Mouse (Mus musculus): ENCODE results near the gene Mst1r. TPM values are rescaled to one million over a fixed set of nuclear protein-coding genes. Genes with fewer than 3 reads are reported as not detected.

Mst1r gene
- polyA plus RNA-seq, 1 experiment from 2014 or later, result 1.5 TPM

DNA sequence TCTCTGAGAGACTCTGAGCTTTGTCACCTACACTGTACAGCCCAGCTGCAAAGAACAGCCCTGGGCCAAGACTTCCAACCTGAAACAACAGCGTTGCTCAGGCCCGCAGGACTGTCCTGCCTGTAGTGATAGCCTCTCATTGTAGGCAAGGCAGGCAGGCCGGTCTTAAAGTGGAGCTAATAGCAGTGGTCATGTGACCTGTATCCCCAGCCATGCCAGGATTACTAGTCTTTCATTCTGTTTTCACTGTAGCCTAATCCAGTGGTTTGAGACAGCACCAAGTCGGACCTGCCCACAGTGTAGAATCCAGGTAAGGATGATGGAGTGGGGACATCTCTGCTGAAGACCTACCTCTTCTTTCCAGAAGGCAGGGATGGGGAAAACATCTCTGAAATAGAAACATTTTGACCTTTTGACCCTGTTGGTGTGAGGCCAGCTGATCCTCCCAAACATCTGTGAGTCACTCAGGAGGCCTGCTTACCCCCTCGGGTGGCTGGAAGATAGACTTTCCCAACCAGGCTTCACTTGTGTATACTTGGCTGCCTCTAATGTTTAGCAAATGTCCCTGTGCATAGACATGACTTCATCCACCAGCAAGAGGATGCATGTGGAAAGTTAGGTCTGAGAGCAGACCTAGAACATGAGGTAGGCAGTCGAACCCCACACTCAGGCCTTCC lies 49.1 kb downstream of the Mst1r start:
- Histone ChIP-seq H3K27ac (replicated peaks in 1 of 2; ENCODE audit: control insufficient read depth in 1 of 2, insufficient read depth in 1 of 2, low read depth in 2 of 2, low read length in 2 of 2) (no peak overlapping the region), H3K9me3 (ENCODE audit: control insufficient read depth, low read length) (no peaks in the 10 kb centered on the region), H3K36me3 (ENCODE audit: control insufficient read depth, insufficient read depth, low read length) (peaks cover 36% of the 10 kb centered on the region), H3K27me3 (ENCODE audit: control insufficient read depth, insufficient read depth, low read length) (no peaks in the 10 kb centered on the region), H3K4me3 (ENCODE audit: control insufficient read depth in 1 of 2, insufficient read depth in 1 of 2, low read depth in 1 of 2, low read length in 2 of 2) (no peak overlapping the region), H3K9ac (ENCODE audit: low read length) (no peak overlapping the region; the same call in 1 of the 2 replicates), H3K4me2 (ENCODE audit: low read length) (no peak overlapping the region), H3K4me1 (ENCODE audit: control insufficient read depth in 2 of 2, insufficient read depth in 2 of 2, low read length in 2 of 2) (peaks cover 3 to 5% of the 10 kb centered on the region in 2 experiments; a peak in 2 of 4 replicates)
- ATAC-seq (ENCODE audit: insufficient number of reproducible peaks, insufficient read depth, low FRiP score, low read depth), result no peak
- 58% methylated on average over 6 of the region's 6 CpGs for WGBS

DNA sequence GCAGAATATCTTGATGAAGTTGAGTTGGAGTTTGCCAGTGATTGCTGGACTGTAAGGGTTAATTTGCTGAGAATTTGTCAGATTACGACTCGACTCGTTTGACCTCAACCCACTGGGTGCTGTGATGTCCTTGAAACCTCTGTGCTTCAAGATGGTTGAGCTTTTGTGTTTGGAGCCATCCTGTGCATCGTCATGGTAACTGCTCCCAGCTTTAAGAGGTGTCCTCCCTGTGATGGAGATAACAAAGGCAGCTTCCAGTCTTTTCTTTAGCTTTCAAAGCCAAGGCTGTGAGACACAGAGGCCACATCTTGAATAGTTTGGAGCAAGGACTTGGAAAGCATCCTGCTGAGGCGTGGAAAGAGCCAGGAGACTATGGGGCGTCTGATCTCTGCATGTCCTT lies 50.5 kb downstream of the Mst1r start:
- Histone ChIP-seq H3K9ac (ENCODE audit: low read length) (no peak overlapping the region), H3K9me3 (ENCODE audit: control insufficient read depth, low read length) (no peaks in the 10 kb centered on the region), H3K27me3 (ENCODE audit: control insufficient read depth, insufficient read depth, low read length) (no peaks in the 10 kb centered on the region), H3K27ac (replicated peaks in 1 of 2; ENCODE audit: control insufficient read depth in 1 of 2, insufficient read depth in 1 of 2, low read depth in 2 of 2, low read length in 2 of 2) (no peak overlapping the region), H3K4me3 (ENCODE audit: control insufficient read depth in 1 of 2, insufficient read depth in 1 of 2, low read depth in 1 of 2, low read length in 2 of 2) (no peak overlapping the region), H3K4me1 (ENCODE audit: control insufficient read depth in 2 of 2, insufficient read depth in 2 of 2, low read length in 2 of 2) (no peaks in the 10 kb centered on the region), H3K4me2 (ENCODE audit: low read length) (no peak overlapping the region), H3K36me3 (ENCODE audit: control insufficient read depth, insufficient read depth, low read length) (peaks cover 49% of the 10 kb centered on the region)
- ATAC-seq (ENCODE audit: insufficient number of reproducible peaks, insufficient read depth, low FRiP score, low read depth), result no peak
- WGBS, result 64% methylated on average over 6 of the region's 6 CpGs

DNA sequence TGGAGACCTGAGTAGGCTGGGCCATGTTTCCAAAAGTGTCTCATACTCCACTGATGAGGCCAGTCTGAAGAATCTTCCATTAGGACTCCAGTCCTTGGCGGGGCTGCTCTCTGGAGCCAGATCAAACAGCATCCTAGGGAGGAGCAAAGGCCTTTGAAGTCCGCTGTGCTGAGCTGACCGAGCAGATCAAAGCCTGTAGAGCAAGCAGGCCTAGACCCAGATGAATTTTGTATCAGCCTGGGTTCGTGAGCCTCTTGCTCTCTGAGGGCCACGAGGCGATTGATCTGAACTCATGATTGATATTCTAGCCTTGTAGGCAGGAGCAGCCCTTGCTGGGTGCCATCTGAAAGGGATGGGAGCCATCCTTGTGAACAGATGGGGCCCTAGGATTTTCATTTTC lies 53.2 kb downstream of the Mst1r start:
- H3K27ac ChIP-seq (replicated peaks in 1 of 2; ENCODE audit: control insufficient read depth in 1 of 2, insufficient read depth in 1 of 2, low read depth in 2 of 2, low read length in 2 of 2), result no peak overlapping the region
- no peak for ATAC-seq (ENCODE audit: insufficient number of reproducible peaks, insufficient read depth, low FRiP score, low read depth)
- H3K9me3 ChIP-seq (ENCODE audit: control insufficient read depth, low read length), result no peaks in the 10 kb centered on the region
- H3K4me1 ChIP-seq (ENCODE audit: control insufficient read depth in 2 of 2, insufficient read depth in 2 of 2, low read length in 2 of 2), result peaks cover 0 to 8% of the 10 kb centered on the region in 2 experiments; a peak in 1 of 4 replicates
- H3K9ac ChIP-seq (ENCODE audit: low read length), result no peak overlapping the region
- H3K36me3 ChIP-seq (ENCODE audit: control insufficient read depth, insufficient read depth, low read length), result peaks cover 56% of the 10 kb centered on the region
- H3K4me3 ChIP-seq (ENCODE audit: control insufficient read depth in 1 of 2, insufficient read depth in 1 of 2, low read depth in 1 of 2, low read length in 2 of 2), result no peak overlapping the region
- no peaks in the 10 kb centered on the region for H3K27me3 ChIP-seq (ENCODE audit: control insufficient read depth, insufficient read depth, low read length)
- 71% methylated on average over 6 of the region's 6 CpGs for WGBS
- no peak overlapping the region for H3K4me2 ChIP-seq (ENCODE audit: low read length)

DNA sequence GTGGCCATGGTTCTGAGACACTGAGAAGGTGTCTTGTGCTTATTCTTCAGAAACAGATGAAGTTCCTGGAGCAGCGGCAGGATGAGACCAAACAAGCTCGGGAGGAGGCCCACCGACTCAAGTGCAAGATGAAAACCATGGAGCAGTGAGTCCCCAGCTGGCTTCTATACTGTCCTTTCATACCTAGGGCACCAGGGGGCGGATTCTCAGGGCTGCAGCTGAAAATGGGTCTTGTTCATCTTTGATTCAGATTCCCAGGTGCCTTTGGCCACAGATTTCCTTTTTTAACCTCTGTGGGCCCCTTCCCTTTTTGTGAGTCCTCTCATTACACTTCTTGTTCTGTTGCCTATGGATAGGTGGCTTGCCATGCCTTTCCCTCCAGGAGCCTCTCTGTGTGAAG lies 54.3 kb downstream of the Mst1r start:
- no peak overlapping the region for H3K4me2 ChIP-seq (ENCODE audit: low read length)
- 75% methylated on average over 4 of the region's 4 CpGs for WGBS
- H3K4me1 ChIP-seq (ENCODE audit: control insufficient read depth in 2 of 2, insufficient read depth in 2 of 2, low read length in 2 of 2), result peaks cover 0 to 8% of the 10 kb centered on the region in 2 experiments; a peak in 1 of 4 replicates
- H3K4me3 ChIP-seq (ENCODE audit: control insufficient read depth in 1 of 2, insufficient read depth in 1 of 2, low read depth in 1 of 2, low read length in 2 of 2), result no peak overlapping the region
- peaks cover 63% of the 10 kb centered on the region for H3K36me3 ChIP-seq (ENCODE audit: control insufficient read depth, insufficient read depth, low read length)
- no peak overlapping the region for H3K27ac ChIP-seq (replicated peaks in 1 of 2; ENCODE audit: control insufficient read depth in 1 of 2, insufficient read depth in 1 of 2, low read depth in 2 of 2, low read length in 2 of 2)
- H3K9ac ChIP-seq (ENCODE audit: low read length), result no peak overlapping the region
- no peaks in the 10 kb centered on the region for H3K9me3 ChIP-seq (ENCODE audit: control insufficient read depth, low read length)
- ATAC-seq (ENCODE audit: insufficient number of reproducible peaks, insufficient read depth, low FRiP score, low read depth), result no peak
- no peaks in the 10 kb centered on the region for H3K27me3 ChIP-seq (ENCODE audit: control insufficient read depth, insufficient read depth, low read length)

DNA sequence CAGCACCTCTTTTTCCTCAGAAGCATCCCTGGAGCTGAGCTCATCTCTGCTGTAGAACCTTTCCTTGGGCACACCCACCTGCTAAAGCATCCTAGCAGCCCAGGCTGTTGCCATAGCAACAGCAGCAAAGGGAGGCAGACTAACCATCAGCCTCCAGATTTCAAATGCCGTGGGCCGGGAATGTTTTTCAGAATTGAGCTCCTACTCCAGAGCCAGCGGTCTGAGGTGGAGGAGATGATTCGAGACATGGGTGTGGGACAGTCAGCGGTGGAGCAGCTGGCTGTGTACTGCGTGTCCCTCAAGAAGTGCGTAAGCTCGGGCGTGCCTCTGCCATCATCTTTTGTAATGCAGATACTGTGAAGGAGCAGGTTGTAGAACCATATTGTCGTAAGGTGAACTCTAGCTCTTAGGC lies 54.7 kb downstream of the Mst1r start:
- WGBS, result 92% methylated on average over 10 of the region's 10 CpGs
- Histone ChIP-seq H3K9me3 (ENCODE audit: control insufficient read depth, low read length) (no peaks in the 10 kb centered on the region), H3K36me3 (ENCODE audit: control insufficient read depth, insufficient read depth, low read length) (peaks cover 63% of the 10 kb centered on the region), H3K4me3 (ENCODE audit: control insufficient read depth in 1 of 2, insufficient read depth in 1 of 2, low read depth in 1 of 2, low read length in 2 of 2) (no peak overlapping the region), H3K27me3 (ENCODE audit: control insufficient read depth, insufficient read depth, low read length) (no peaks in the 10 kb centered on the region), H3K27ac (replicated peaks in 1 of 2; ENCODE audit: control insufficient read depth in 1 of 2, insufficient read depth in 1 of 2, low read depth in 2 of 2, low read length in 2 of 2) (no peak overlapping the region), H3K4me1 (ENCODE audit: control insufficient read depth in 2 of 2, insufficient read depth in 2 of 2, low read length in 2 of 2) (peaks cover 0 to 8% of the 10 kb centered on the region in 2 experiments; a peak in 1 of 4 replicates), H3K4me2 (ENCODE audit: low read length) (no peak overlapping the region), H3K9ac (ENCODE audit: low read length) (no peak overlapping the region)
- ATAC-seq (ENCODE audit: insufficient number of reproducible peaks, insufficient read depth, low FRiP score, low read depth), result no peak

DNA sequence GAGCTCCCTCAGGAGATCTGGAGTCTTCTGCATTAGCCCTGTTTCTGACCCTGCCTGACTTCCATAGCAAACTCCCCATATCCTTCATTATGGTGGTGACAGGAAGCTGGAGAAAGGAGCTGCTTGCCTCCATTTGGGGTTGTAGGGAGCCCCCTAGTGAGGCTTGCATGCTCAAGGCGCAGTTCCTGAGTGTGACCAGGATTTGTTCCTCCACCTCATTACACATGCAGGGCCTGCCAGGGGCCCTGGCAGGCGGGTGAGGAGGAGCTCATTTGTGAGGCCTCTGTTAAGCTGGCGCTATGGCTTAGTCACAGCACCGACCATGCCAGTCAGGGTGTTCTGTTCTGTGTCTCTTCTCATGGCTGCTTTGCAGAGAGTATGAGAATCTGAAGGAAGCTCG lies 55.2 kb downstream of the Mst1r start:
- H3K4me1 ChIP-seq (ENCODE audit: control insufficient read depth in 2 of 2, insufficient read depth in 2 of 2, low read length in 2 of 2), result peaks cover 0 to 8% of the 10 kb centered on the region in 2 experiments; a peak in 1 of 4 replicates
- no peak for ATAC-seq (ENCODE audit: insufficient number of reproducible peaks, insufficient read depth, low FRiP score, low read depth)
- WGBS, result 40% methylated on average over 5 of the region's 5 CpGs
- H3K4me3 ChIP-seq (ENCODE audit: control insufficient read depth in 1 of 2, insufficient read depth in 1 of 2, low read depth in 1 of 2, low read length in 2 of 2), result no peak overlapping the region
- H3K27ac ChIP-seq (replicated peaks in 1 of 2; ENCODE audit: control insufficient read depth in 1 of 2, insufficient read depth in 1 of 2, low read depth in 2 of 2, low read length in 2 of 2), result no peak overlapping the region
- H3K27me3 ChIP-seq (ENCODE audit: control insufficient read depth, insufficient read depth, low read length), result no peaks in the 10 kb centered on the region
- H3K9ac ChIP-seq (ENCODE audit: low read length), result no peak overlapping the region; the same call in 1 of the 2 replicates
- no peak overlapping the region for H3K4me2 ChIP-seq (ENCODE audit: low read length)
- H3K36me3 ChIP-seq (ENCODE audit: control insufficient read depth, insufficient read depth, low read length), result peaks cover 61% of the 10 kb centered on the region
- no peaks in the 10 kb centered on the region for H3K9me3 ChIP-seq (ENCODE audit: control insufficient read depth, low read length)

DNA sequence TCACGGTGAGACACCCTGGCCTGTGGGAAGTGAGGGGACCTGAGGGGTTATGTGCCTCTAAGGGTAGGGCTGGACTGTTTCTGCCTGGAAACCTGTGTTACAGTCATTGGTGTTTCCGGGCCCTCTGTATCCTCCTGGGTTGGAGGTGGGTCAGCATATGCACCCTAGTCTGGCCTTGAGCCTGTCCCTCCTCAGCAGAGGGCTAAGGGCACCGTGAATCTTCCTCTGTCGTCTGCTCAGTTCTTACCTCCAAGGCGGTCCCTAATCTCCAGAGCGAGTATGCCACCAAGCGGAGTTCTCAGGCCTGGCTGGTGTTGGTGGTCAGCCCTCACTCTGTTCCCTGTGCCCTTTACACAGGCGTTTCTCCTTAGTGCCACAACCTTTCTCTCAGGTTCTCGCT lies 56.2 kb downstream of the Mst1r start:
- Histone ChIP-seq H3K27ac (replicated peaks in 1 of 2; ENCODE audit: control insufficient read depth in 1 of 2, insufficient read depth in 1 of 2, low read depth in 2 of 2, low read length in 2 of 2) (no peak overlapping the region), H3K9me3 (ENCODE audit: control insufficient read depth, low read length) (no peaks in the 10 kb centered on the region), H3K4me3 (ENCODE audit: control insufficient read depth in 1 of 2, insufficient read depth in 1 of 2, low read depth in 1 of 2, low read length in 2 of 2) (no peak overlapping the region), H3K4me1 (ENCODE audit: control insufficient read depth in 2 of 2, insufficient read depth in 2 of 2, low read length in 2 of 2) (peaks cover 0 to 8% of the 10 kb centered on the region in 2 experiments; a peak in 1 of 4 replicates), H3K4me2 (ENCODE audit: low read length) (no peak overlapping the region), H3K27me3 (ENCODE audit: control insufficient read depth, insufficient read depth, low read length) (no peaks in the 10 kb centered on the region), H3K9ac (ENCODE audit: low read length) (no peak overlapping the region), H3K36me3 (ENCODE audit: control insufficient read depth, insufficient read depth, low read length) (peaks cover 51% of the 10 kb centered on the region)
- no peak for ATAC-seq (ENCODE audit: insufficient number of reproducible peaks, insufficient read depth, low FRiP score, low read depth)
- 93% methylated on average over 9 of the region's 9 CpGs for WGBS

DNA sequence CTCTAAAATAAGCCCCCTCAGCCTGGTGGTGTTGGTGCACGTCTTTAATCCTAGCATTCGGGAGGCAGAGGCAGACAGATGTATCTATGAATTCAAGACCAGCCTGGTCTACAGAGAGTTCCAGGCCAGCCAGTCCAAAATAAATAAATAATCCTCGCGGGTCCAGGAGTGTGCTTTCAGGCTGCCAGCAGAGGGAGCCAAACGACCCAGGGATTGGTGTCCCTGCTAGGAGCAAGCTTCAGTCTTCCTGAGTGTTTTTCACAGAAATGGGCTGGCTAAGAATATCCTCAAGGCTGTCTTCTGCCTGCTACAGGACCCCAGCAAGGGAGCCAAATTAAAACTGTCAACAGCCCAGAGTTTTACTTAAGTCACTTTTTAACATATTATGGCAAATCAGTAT lies 57.0 kb downstream of the Mst1r start:
- Histone ChIP-seq H3K4me1 (ENCODE audit: control insufficient read depth in 2 of 2, insufficient read depth in 2 of 2, low read length in 2 of 2) (peaks cover 0 to 8% of the 10 kb centered on the region in 2 experiments; a peak in 1 of 4 replicates), H3K9me3 (ENCODE audit: control insufficient read depth, low read length) (no peaks in the 10 kb centered on the region), H3K27ac (replicated peaks in 1 of 2; ENCODE audit: control insufficient read depth in 1 of 2, insufficient read depth in 1 of 2, low read depth in 2 of 2, low read length in 2 of 2) (peak overlapping the region; percentile 49 to 80), H3K36me3 (ENCODE audit: control insufficient read depth, insufficient read depth, low read length) (peaks cover 49% of the 10 kb centered on the region), H3K27me3 (ENCODE audit: control insufficient read depth, insufficient read depth, low read length) (no peaks in the 10 kb centered on the region), H3K4me3 (ENCODE audit: control insufficient read depth in 1 of 2, insufficient read depth in 1 of 2, low read depth in 1 of 2, low read length in 2 of 2) (no peak overlapping the region), H3K4me2 (ENCODE audit: low read length) (no peak overlapping the region), H3K9ac (ENCODE audit: low read length) (peak overlapping the region; percentile 9; the same call in 1 of the 2 replicates)
- 18% methylated on average over 5 of the region's 5 CpGs for WGBS
- no peak; the same call in 1 of the 2 replicates for ATAC-seq (ENCODE audit: insufficient number of reproducible peaks, insufficient read depth, low FRiP score, low read depth)
